Mouse (Mus musculus): ENCODE measurements at regions not wholly inside any gene's neighbourhood (a gene's known extent, or its start where the extent isn't known, plus 50 kb on each side); places are given as distances from the start of the nearest gene placed in this dataset.

DNA sequence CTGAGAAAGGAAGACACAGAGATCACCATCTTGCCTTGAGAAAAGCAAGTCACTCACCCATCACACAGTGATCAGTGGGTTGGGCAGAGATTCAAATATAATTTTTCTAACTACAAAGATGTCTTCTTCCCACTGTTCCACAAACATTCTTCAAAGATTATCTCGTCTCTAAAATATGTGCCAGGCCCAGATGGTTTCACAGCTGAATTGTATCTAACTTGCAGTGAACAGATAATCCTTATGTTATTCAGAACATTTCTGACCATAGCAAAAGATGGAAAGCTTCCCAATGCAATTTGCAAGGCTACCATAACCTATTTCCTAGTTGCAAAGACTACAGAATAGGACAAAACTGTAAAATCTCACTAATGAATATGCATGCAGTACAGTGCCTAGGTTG is 488.3 kb upstream of the Mpdz start:
- ATAC-seq (replicated peaks), result no peak
- no peaks in the 10 kb centered on the region for H3K27me3 ChIP-seq (replicated peaks)
- no peaks in the 10 kb centered on the region for H3K9me3 ChIP-seq
- 68% methylated on average over 1 of the region's 1 CpGs for WGBS
- H3K4me2 ChIP-seq, result no peak overlapping the region
- H3K9ac ChIP-seq, result no peak overlapping the region
- H3K4me3 ChIP-seq, result no peak overlapping the region
- no peaks in the 10 kb centered on the region for H3K4me1 ChIP-seq
- H3K36me3 ChIP-seq (replicated peaks), result no peaks in the 10 kb centered on the region
- H3K27ac ChIP-seq, result no peak overlapping the region

DNA sequence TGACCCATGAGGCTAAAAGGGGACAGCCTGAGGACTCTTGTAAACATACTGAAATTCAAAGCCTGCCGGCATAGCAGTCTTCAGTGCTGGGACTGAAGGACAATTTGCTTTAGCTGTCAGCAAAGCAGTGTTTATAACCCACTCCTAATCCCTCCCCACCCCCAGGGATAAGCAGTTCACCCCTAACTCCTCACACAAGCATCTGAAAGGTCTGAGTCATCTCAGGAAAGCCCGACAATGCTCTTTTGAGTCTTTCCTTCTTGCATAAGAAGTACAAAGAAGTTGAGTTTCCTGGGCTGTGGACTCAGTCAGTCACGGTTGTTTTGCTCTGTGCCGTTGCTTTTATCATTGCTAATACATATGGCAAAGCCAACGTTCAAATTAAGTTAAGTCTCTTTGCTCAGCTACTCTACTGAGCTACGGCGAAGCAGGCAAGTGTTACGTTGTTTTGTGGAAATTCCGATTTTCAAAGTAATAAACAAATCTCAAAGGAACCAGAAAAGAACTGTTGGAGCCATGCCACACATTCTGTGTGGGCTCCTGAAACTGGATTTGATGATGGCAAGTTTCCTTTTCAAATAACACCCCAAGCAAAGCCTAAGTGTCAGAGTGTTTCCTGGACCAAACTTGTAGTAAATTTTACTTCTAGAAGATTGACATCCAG is 486.1 kb upstream of the Mpdz start:
- H3K27ac ChIP-seq, result no peak overlapping the region
- H3K36me3 ChIP-seq (replicated peaks), result no peaks in the 10 kb centered on the region
- 24% methylated on average over 9 of the region's 9 CpGs for WGBS
- no peak overlapping the region for H3K4me2 ChIP-seq
- H3K4me1 ChIP-seq, result no peaks in the 10 kb centered on the region
- H3K27me3 ChIP-seq (replicated peaks), result no peaks in the 10 kb centered on the region
- no peak for ATAC-seq (replicated peaks)
- no peaks in the 10 kb centered on the region for H3K9me3 ChIP-seq
- no peak overlapping the region for H3K4me3 ChIP-seq
- no peak overlapping the region for H3K9ac ChIP-seq

DNA sequence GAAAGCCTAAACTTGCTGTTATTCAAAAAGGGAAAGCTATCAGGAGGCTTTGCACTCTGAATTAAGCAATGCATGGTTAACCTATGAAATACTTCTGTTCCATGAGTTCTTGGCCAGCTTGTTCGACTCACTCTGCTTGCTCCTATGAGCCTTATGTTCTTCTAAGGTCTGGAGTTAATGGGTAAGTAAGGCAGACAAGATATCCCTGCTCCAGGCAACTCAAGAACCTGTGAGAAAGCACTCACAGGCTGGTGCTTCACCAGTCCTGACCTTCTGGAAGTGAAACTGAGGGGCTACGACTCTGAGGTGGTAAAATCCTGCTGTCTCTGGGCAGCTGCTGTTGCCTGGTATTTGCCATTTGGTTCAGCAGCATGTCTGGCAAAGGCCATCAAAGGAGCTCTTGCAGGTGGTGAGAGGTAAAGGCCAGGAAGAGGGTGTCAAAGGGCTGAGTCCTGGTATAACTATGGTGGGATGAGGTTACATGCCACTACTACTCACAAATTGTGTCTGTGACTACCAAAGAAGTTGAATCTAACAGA is 484.6 kb upstream of the Mpdz start:
- 66% methylated on average over 2 of the region's 2 CpGs for WGBS
- H3K9me3 ChIP-seq, result no peaks in the 10 kb centered on the region
- no peak overlapping the region for H3K4me2 ChIP-seq
- no peak overlapping the region for H3K9ac ChIP-seq
- no peak overlapping the region for H3K4me3 ChIP-seq
- H3K4me1 ChIP-seq, result no peaks in the 10 kb centered on the region
- no peaks in the 10 kb centered on the region for H3K27me3 ChIP-seq (replicated peaks)
- ATAC-seq (replicated peaks), result no peak
- no peak overlapping the region for H3K27ac ChIP-seq
- no peaks in the 10 kb centered on the region for H3K36me3 ChIP-seq (replicated peaks)

DNA sequence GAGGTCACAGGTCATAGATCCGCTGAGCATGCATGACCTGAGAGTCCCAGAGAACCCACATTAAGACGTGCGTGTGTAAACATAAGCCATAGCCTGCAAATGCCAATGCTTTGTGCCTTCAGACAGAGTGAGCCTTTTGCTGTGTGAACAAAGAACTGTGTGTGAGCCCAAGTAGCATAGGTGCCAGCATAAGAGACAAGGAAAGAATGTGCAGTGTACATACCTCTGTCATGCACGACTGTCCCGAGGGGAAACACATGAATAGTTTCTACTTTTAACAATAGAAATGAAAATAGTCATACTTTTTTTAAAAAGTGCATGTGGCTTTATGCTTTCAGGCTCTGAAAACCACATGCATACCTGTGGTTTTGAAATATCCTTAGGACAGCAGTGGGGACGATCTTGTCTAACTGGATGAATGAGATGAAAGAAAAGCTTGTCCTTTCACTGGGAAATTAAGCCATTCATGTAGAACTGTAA is 484.1 kb upstream of the Mpdz start:
- H3K9me3 ChIP-seq, result no peaks in the 10 kb centered on the region
- WGBS, result 36% methylated on average over 6 of the region's 6 CpGs
- no peaks in the 10 kb centered on the region for H3K27me3 ChIP-seq (replicated peaks)
- H3K4me3 ChIP-seq, result no peak overlapping the region
- no peak overlapping the region for H3K9ac ChIP-seq
- no peak overlapping the region for H3K4me2 ChIP-seq
- no peaks in the 10 kb centered on the region for H3K36me3 ChIP-seq (replicated peaks)
- H3K4me1 ChIP-seq, result no peaks in the 10 kb centered on the region
- ATAC-seq (replicated peaks), result no peak
- H3K27ac ChIP-seq, result no peak overlapping the region

DNA sequence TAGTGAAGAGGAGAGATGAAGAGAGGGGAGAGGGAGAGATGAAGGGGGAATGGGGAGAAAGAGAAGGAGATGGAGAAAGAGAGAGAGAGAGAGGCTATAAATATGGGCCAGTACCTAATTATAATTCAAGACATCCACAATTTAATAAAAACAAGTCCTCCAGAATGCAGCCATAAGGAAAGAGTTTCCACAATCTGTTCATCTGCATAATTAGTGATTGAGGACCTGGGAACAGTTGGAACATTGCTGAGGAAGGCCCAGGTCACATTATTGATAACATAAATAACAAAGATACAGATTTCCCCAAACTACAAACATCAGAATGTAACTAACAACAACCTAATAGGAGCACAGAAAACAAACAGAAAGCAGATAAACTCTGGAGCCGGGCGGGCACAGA is 483.0 kb upstream of the Mpdz start:
- Histone ChIP-seq H3K9me3 (no peaks in the 10 kb centered on the region), H3K27me3 (replicated peaks) (no peaks in the 10 kb centered on the region), H3K36me3 (replicated peaks) (no peaks in the 10 kb centered on the region), H3K4me3 (no peak overlapping the region), H3K4me1 (no peaks in the 10 kb centered on the region), H3K9ac (no peak overlapping the region), H3K4me2 (no peak overlapping the region), H3K27ac (no peak overlapping the region)
- no peak for ATAC-seq (replicated peaks)
- 89% methylated on average over 2 of the region's 2 CpGs for WGBS

DNA sequence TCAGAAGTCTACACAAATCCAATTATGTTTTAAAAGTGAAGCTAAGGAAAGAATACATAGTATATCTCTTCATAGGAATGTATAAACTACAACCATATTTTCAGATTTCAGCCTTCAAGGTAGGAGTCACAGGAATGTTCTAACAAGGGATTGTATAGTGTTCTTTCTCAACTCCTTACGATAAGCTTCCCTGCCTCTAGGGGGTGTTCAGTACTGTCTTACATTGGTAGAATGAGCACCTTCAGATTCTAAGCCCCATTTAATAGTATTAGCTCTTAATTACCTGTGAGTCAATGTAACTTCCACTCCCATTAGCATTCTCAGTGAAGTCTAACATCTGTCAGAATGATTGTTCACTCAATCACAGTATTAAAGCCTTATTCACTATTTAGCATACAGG is 481.5 kb upstream of the Mpdz start:
- Histone ChIP-seq H3K27me3 (replicated peaks) (no peaks in the 10 kb centered on the region), H3K36me3 (replicated peaks) (no peaks in the 10 kb centered on the region), H3K27ac (no peak overlapping the region), H3K9me3 (no peaks in the 10 kb centered on the region), H3K9ac (no peak overlapping the region), H3K4me2 (no peak overlapping the region), H3K4me1 (no peaks in the 10 kb centered on the region), H3K4me3 (no peak overlapping the region)
- ATAC-seq (replicated peaks), result no peak
- WGBS, result 82% methylated on average over 1 of the region's 1 CpGs

DNA sequence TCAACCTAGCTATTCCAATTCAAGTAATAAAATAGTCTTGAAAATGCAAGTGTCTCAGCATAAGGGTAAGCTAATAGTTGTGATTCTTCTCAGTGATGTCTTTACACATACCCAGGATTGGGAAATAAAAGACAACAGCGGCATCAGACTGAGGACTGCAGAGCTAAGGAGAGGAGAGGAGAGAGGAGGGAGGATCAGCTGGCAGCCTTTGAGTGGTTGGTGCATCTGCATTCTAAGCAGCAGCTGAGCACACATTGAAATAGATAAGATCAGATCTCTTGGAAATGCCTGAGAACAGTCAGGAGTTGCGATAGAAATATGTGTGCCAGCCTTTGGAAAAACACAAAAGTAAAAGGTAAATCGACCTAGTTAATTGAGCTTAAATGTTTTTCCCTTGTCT is 480.3 kb upstream of the Mpdz start:
- Histone ChIP-seq H3K4me1 (no peaks in the 10 kb centered on the region), H3K9me3 (no peaks in the 10 kb centered on the region), H3K4me2 (no peak overlapping the region), H3K36me3 (replicated peaks) (no peaks in the 10 kb centered on the region), H3K9ac (no peak overlapping the region), H3K27me3 (replicated peaks) (no peaks in the 10 kb centered on the region), H3K4me3 (no peak overlapping the region), H3K27ac (no peak overlapping the region)
- ATAC-seq (replicated peaks), result no peak; the same call in 1 of the 2 replicates
- WGBS, result 60% methylated on average over 3 of the region's 3 CpGs

DNA sequence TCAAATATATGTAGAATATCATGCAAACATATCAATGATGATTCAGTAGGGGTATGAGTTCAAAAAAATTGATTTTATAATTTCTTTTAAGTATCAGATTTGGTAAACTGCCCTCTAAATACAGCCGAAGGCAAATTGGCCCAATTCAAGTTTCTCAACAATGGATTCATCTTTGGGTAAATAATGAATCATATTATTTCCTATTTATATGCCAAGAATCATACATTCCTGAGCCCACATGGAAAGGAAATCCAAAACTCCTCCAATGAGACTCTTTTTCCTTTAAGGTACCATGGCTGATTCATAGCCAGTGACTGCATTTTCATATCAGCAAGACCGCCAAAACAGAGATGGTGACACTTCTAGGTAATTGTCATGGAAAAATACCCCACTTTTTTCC is 472.4 kb upstream of the Mpdz start:
- Histone ChIP-seq H3K4me3 (no peak overlapping the region), H3K9me3 (no peaks in the 10 kb centered on the region), H3K36me3 (replicated peaks) (no peaks in the 10 kb centered on the region), H3K27ac (no peak overlapping the region), H3K27me3 (replicated peaks) (no peaks in the 10 kb centered on the region), H3K4me2 (no peak overlapping the region), H3K9ac (no peak overlapping the region), H3K4me1 (no peaks in the 10 kb centered on the region)
- 95% methylated on average over 2 of the region's 2 CpGs for WGBS
- ATAC-seq (replicated peaks), result no peak

DNA sequence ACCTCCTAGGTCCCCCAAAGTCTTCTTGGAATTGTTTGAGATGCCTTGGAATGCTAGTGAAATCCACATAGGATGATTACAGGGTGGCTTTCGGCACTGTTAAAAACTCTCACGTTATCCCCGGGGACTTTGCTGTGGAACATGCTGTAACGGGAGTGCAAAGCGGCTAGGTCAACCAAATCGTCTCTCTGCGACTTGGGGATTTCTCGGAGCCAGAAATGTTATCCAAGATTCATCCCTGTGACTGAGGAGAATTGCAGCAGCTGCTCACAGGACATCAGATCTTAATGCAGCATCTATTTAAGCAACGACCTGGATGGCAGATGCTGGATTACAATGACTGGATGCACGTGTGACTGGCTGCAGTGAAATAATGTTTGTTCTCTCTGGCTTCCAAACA is 470.7 kb upstream of the Mpdz start:
- Histone ChIP-seq H3K27ac (no peak overlapping the region), H3K4me3 (no peak overlapping the region), H3K9ac (no peak overlapping the region), H3K27me3 (replicated peaks) (no peaks in the 10 kb centered on the region), H3K36me3 (replicated peaks) (no peaks in the 10 kb centered on the region), H3K4me1 (no peaks in the 10 kb centered on the region), H3K4me2 (no peak overlapping the region), H3K9me3 (no peaks in the 10 kb centered on the region)
- WGBS, result 62% methylated on average over 10 of the region's 10 CpGs
- ATAC-seq (replicated peaks), result no peak

DNA sequence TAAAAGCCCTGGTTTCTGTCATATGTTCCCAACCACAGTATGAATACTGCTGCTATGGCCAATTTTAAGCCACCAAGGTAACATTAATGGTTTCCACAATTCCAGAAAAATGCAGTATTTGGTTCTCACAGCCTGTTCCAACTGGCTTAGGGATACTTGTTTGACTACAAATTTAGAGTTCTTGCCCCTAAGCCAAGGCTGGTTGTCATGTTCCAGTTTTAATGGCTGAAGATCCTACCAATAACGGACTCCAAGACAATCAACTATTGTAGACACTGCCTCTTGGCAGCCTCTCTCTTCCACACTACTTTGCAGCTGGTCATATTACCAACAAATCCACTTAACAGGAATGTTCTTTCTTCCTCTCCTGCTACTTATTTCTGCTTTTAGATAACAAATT is 470.0 kb upstream of the Mpdz start:
- H3K9ac ChIP-seq, result no peak overlapping the region
- H3K9me3 ChIP-seq, result no peaks in the 10 kb centered on the region
- no peaks in the 10 kb centered on the region for H3K27me3 ChIP-seq (replicated peaks)
- no peaks in the 10 kb centered on the region for H3K4me1 ChIP-seq
- H3K36me3 ChIP-seq (replicated peaks), result no peaks in the 10 kb centered on the region
- no peak overlapping the region for H3K4me2 ChIP-seq
- H3K27ac ChIP-seq, result no peak overlapping the region
- WGBS, result 65% methylated on average over 1 of the region's 1 CpGs
- H3K4me3 ChIP-seq, result no peak overlapping the region
- no peak for ATAC-seq (replicated peaks)

DNA sequence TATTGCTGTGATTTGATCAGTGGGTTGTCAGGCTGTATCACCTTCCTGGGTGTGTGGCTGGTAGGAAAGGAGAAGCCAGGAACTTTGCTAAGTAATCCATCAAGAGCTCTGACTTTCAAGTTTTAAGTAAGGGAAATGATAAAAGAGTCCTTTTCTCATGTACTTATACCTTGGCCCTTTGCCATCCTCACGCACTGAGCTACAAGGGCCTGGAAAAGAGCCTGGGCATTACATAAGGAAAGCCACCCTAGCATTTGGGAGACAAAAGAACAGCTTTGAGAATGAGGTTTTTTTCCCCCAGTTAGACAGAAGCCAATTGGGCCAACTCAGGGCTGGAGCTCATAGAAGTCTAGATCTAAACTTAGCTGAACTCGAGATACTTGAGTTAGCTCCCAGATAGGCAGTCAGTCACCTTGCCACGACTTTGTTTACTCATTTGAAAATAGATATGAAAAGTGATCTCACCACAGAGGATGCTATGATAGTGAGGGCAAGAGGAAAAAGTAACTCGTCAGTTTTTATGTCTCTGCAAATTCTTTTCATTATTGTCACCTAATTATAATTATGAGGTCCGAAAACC is 457.4 kb upstream of the Mpdz start:
- Histone ChIP-seq H3K27me3 (replicated peaks) (no peaks in the 10 kb centered on the region), H3K4me2 (no peak overlapping the region), H3K36me3 (replicated peaks) (no peaks in the 10 kb centered on the region), H3K4me1 (no peaks in the 10 kb centered on the region), H3K4me3 (no peak overlapping the region), H3K27ac (no peak overlapping the region), H3K9ac (no peak overlapping the region), H3K9me3 (no peaks in the 10 kb centered on the region)
- ATAC-seq (replicated peaks), result no peak
- 83% methylated on average over 5 of the region's 5 CpGs for WGBS

DNA sequence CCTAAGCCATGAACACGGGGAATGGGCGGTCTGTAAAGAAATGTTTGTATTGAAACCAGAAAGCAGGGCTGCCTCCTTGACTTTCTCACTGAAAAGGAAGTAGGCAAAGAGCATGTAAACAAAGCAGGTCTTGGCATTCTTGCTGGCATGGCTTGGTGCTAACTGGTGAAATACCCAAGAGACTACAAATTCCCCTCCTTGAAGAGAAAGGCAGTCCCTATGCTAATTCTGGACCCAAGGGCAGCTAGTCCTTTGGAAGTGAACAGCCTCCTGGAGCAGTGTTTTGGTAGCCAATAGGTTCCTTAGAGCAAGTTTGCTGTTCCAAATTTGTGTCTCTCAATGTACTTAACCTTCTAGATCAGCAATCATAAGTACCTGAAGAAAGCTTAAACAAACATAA is 456.0 kb upstream of the Mpdz start:
- Histone ChIP-seq H3K36me3 (replicated peaks) (no peaks in the 10 kb centered on the region), H3K9me3 (no peaks in the 10 kb centered on the region), H3K27me3 (replicated peaks) (no peaks in the 10 kb centered on the region), H3K4me1 (no peaks in the 10 kb centered on the region), H3K4me2 (no peak overlapping the region), H3K4me3 (no peak overlapping the region), H3K27ac (no peak overlapping the region), H3K9ac (no peak overlapping the region)
- 69% methylated on average over 2 of the region's 2 CpGs for WGBS
- no peak for ATAC-seq (replicated peaks)

DNA sequence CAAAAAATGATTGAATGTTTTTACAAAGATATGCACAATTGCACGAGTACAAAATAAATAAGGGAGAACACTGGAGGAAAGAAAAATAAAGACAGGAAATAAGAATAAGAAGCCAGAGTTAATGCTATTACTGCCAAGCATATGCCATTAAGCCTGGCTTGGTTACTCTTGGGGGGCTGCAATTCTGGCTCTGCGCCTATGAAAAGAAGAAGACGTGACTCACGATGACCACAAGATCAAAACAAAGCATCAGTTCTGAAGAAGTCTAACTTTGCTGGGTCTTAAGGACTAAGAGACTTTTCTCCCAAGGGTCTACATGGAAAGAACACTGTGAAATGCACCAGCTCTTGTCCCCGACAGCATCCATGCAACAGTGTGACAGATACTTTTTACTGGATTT is 454.8 kb upstream of the Mpdz start:
- no peak for ATAC-seq (replicated peaks)
- no peak overlapping the region for H3K27ac ChIP-seq
- H3K36me3 ChIP-seq (replicated peaks), result no peaks in the 10 kb centered on the region
- no peak overlapping the region for H3K4me3 ChIP-seq
- no peaks in the 10 kb centered on the region for H3K27me3 ChIP-seq (replicated peaks)
- H3K4me2 ChIP-seq, result no peak overlapping the region
- 87% methylated on average over 5 of the region's 5 CpGs for WGBS
- H3K9ac ChIP-seq, result no peak overlapping the region
- no peaks in the 10 kb centered on the region for H3K4me1 ChIP-seq
- no peaks in the 10 kb centered on the region for H3K9me3 ChIP-seq

Data from midbrain, embryonic 15.5 days (tissue).